Mouse (Mus musculus) CD4-positive helper T cell, adult 2 months (primary cell): ENCODE measurements at regions not wholly inside any gene's neighbourhood (a gene's known extent, or its start where the extent isn't known, plus 50 kb on each side); places are given as distances from the start of the nearest gene placed in this dataset.

Experiments used
- DNase-seq: peaks from one replicate; pipeline ENCODE4 v3.0.0-alpha.2; 2012; ENCODE audit warnings: low read depth, missing footprints, low spot score

- no peak for DNase-seq
Observed at GRCm38 (mm10) chr11:25538641-25539258, 671.8 kb downstream of the 5730522E02Rik start.

GRCm38 (mm10) chr11:25536069-25536468, 674.5 kb downstream of the 5730522E02Rik start:
- no peak for DNase-seq

- no peak for DNase-seq
Observed at GRCm38 (mm10) chr11:25533081-25533480, 677.5 kb downstream of the 5730522E02Rik start.

- DNase-seq = no peak
Observed at GRCm38 (mm10) chr11:25531668-25532398, 678.7 kb downstream of the 5730522E02Rik start.

GRCm38 (mm10) chr11:25528056-25528455, 682.5 kb downstream of the 5730522E02Rik start:
- no peak for DNase-seq

GRCm38 (mm10) chr11:25518903-25519302, 691.7 kb downstream of the 5730522E02Rik start:
- no peak for DNase-seq

GRCm38 (mm10) chr11:25518131-25518530, 692.4 kb downstream of the 5730522E02Rik start:
- no peak for DNase-seq

GRCm38 (mm10) chr11:25505500-25505899, 705.1 kb downstream of the 5730522E02Rik start:
- no peak for DNase-seq

- no peak for DNase-seq
Observed at GRCm38 (mm10) chr11:25473682-25474365, 736.7 kb downstream of the 5730522E02Rik start.

GRCm38 (mm10) chr11:25469819-25470218, 740.7 kb downstream of the 5730522E02Rik start:
- DNase-seq = no peak

- DNase-seq = no peak
Observed at GRCm38 (mm10) chr11:25437206-25437605, 773.4 kb downstream of the 5730522E02Rik start.

GRCm38 (mm10) chr11:25435645-25436044, 774.9 kb downstream of the 5730522E02Rik start:
- no peak for DNase-seq

- DNase-seq = no peak
Observed at GRCm38 (mm10) chr11:25423186-25423585, 787.4 kb downstream of the 5730522E02Rik start.

- no peak for DNase-seq
Observed at GRCm38 (mm10) chr11:25421486-25421885, 789.1 kb downstream of the 5730522E02Rik start.

- DNase-seq = no peak
Observed at GRCm38 (mm10) chr11:25410403-25411090, 800.0 kb downstream of the 5730522E02Rik start.

GRCm38 (mm10) chr11:25391649-25392048, 818.9 kb downstream of the 5730522E02Rik start:
- DNase-seq = no peak

GRCm38 (mm10) chr11:25367111-25367510, 843.5 kb downstream of the 5730522E02Rik start:
- DNase-seq = no peak

GRCm38 (mm10) chr11:25365433-25365832, 845.1 kb downstream of the 5730522E02Rik start:
- DNase-seq = no peak

- DNase-seq = no peak
Observed at GRCm38 (mm10) chr11:25359723-25360122, 850.8 kb downstream of the 5730522E02Rik start.

GRCm38 (mm10) chr11:25357717-25358411, 852.7 kb downstream of the 5730522E02Rik start:
- no peak for DNase-seq
